Mouse (Mus musculus): ENCODE measurements at regions not wholly inside any gene's neighbourhood (a gene's known extent, or its start where the extent isn't known, plus 50 kb on each side); places are given as distances from the start of the nearest gene placed in this dataset.

DNA sequence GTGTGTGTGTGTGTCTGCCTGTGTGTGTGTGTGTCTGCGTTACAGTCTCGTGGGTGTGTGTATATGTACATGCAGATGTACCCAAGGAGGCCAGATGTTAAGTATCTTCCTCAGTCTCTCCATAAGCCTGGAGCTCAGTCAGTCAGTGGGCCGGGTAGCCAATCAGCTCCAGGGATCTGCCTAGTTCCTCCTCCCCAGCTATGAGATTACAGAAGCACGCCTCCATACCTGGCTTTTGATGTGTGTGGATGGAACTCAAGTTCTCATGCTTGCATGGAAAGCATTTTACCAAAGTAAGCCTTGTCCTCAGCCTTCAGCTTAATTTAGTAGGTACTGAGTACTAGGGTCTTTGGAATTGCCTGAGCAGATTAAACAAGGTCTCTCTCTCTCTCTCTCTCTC, 91.0 kb upstream of the Cadm1 start:
- Histone ChIP-seq H3K4me3 (no peak overlapping the region), H3K27ac (no peak overlapping the region)
- intact Hi-C loops (cut with DNase I), result no loop called here
- DNase-seq (ENCODE audit: extremely low spot score in 1 of 2, low spot score in 2 of 2), result no peak
- TF ChIP-seq CTCF (IDR thresholded peaks at IDR 0.05), result no peak

GRCm38 (mm10) chr9:47439506-47439905, 90.5 kb upstream of the Cadm1 start:
- Histone ChIP-seq H3K27ac (no peak overlapping the region), H3K4me3 (peak overlapping the region; percentile 2; the same call in 1 of the 2 replicates)
- intact Hi-C loops (cut with DNase I), result no loop called here
- no peak for TF ChIP-seq CTCF (IDR thresholded peaks at IDR 0.05)
- DNase-seq (ENCODE audit: extremely low spot score in 1 of 2, low spot score in 2 of 2), result no peak

DNA sequence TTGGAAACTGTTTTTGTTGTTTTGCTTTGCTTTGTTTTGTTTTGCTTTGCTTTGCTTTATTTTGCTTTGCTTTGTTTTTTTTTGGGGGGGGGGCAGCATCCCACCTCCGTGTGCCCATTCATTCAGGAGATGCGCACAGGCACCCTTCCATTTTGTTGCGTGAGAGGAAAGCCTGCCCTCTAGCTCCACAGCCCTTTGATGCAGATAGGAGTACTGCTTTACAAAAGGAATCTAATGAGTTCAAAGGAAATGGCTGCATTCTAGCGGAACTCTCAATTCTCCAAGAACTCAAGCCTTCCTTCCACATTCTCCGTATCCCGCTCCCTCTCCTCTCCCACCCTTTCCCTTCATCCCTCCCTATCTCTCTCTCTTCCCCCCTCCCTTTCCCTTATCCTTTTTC, 89.8 kb upstream of the Cadm1 start:
- TF ChIP-seq CTCF (IDR thresholded peaks at IDR 0.05), result peak; percentile 52
- intact Hi-C loops (cut with DNase I), result loop anchor here (10.0 kb wide), 1 partner anchor 255 kb away; no protein-coding TSS in a partner anchor
- no peak for DNase-seq (ENCODE audit: extremely low spot score in 1 of 2, low spot score in 2 of 2)
- Histone ChIP-seq H3K27ac (no peak overlapping the region), H3K4me3 (peak overlapping the region; percentile 2; the same call in 1 of the 2 replicates)

GRCm38 (mm10) chr9:47441155-47441554, 88.8 kb upstream of the Cadm1 start:
- no peak for TF ChIP-seq CTCF (IDR thresholded peaks at IDR 0.05)
- intact Hi-C loops (cut with DNase I), result loop anchor here (10.0 kb wide), 1 partner anchor 254 kb away; no protein-coding TSS in a partner anchor
- no peak for DNase-seq (ENCODE audit: extremely low spot score in 1 of 2, low spot score in 2 of 2)
- Histone ChIP-seq H3K4me3 (no peak overlapping the region), H3K27ac (no peak overlapping the region)

- intact Hi-C loops (cut with DNase I), result loop anchor here (2.0 to 10.0 kb wide), 2 partner anchors 85 to 251 kb away; no protein-coding TSS in a partner anchor
- no peak for DNase-seq (ENCODE audit: extremely low spot score in 1 of 2, low spot score in 2 of 2)
- no peak overlapping the region for H3K4me3 ChIP-seq
- H3K27ac ChIP-seq, result no peak overlapping the region
- no peak for TF ChIP-seq CTCF (IDR thresholded peaks at IDR 0.05)
These were observed 85.8 kb upstream of the Cadm1 start for GRCm38 (mm10) chr9:47444168-47444567.

DNA sequence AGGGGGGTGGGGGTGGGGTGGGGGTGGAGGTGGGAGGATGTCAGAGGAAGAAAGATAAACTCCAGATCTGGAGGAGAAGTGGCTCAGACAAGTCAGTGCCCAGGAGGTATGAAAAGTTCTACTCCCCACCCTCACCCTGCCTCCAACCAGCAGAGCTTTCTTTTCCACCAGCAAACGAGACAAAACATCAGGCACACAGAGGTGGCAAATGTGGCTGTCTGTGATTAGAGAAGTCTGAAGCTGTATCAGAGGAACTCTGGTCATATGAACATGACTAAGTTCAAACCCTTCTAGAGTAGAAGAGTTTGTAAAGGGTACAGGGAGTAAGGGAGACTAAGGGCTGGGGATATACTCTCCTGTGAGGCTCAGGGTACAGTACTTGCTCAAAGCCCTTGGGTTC, 85.2 kb upstream of the Cadm1 start:
- H3K4me3 ChIP-seq, result no peak overlapping the region
- intact Hi-C loops (cut with DNase I), result loop anchor here (2.0 to 10.0 kb wide), 2 partner anchors 84 to 250 kb away; no protein-coding TSS in a partner anchor

DNA sequence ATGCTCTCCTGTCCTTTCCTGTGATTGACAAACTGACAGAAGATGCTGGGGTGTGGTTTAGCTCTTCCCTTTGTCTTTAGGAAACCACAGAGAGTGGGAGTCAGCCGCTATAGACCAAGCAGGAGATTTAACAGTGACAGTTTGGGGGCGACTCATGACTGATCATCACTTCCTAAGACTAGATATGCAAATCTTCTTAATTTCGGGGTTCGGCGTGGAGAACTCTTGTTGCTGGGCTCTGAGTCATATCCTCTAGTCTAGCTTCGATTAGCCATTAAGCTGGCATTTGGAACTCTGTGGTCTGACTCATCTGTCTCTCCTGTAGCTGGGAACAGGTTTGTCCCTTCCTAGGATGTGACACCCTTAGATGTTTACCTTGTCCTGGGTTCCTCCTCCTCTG, 84.6 kb upstream of the Cadm1 start:
- H3K27ac ChIP-seq, result no peak overlapping the region
- intact Hi-C loops (cut with DNase I), result loop anchor here (2.0 to 10.0 kb wide), 2 partner anchors 83 to 249 kb away; no protein-coding TSS in a partner anchor
- DNase-seq (ENCODE audit: extremely low spot score in 1 of 2, low spot score in 2 of 2), result peak in 1 of 2 experiments; percentile 24
- H3K4me3 ChIP-seq, result no peak overlapping the region
- no peak for TF ChIP-seq CTCF (IDR thresholded peaks at IDR 0.05)

More for the DNA sequence above, 85.2 kb upstream of the Cadm1 start:
- no peak for TF ChIP-seq CTCF (IDR thresholded peaks at IDR 0.05)
- DNase-seq (ENCODE audit: extremely low spot score in 1 of 2, low spot score in 2 of 2), result no peak
- no peak overlapping the region for H3K27ac ChIP-seq

DNA sequence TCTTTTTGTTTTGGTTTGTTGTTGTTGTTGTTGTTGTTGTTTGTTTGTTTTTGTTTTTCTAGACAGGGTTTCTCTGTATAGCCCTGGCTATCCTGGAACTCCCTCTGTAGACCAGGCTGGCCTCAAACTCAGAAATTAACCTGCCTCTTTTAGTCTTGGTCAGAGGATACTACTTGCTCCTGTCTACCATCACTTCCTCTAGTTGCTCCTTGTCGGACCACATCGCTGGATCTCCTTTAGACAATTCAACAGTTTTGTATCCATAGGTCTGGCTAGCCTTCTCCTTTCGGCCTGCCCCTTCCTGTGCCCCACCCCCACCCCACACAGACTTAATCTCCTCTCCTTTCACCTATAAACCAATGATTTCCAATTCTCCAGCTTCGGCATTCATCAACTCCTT, 77.2 kb upstream of the Cadm1 start:
- no peak for DNase-seq (ENCODE audit: extremely low spot score in 1 of 2, low spot score in 2 of 2)
- intact Hi-C loops (cut with DNase I), result no loop called here
- H3K27ac ChIP-seq, result no peak overlapping the region
- TF ChIP-seq CTCF (IDR thresholded peaks at IDR 0.05), result no peak
- no peak overlapping the region for H3K4me3 ChIP-seq

- no peak for DNase-seq (ENCODE audit: extremely low spot score in 1 of 2, low spot score in 2 of 2)
- intact Hi-C loops (cut with DNase I), result no loop called here
- TF ChIP-seq CTCF (IDR thresholded peaks at IDR 0.05), result no peak
- H3K4me3 ChIP-seq, result no peak overlapping the region
- H3K27ac ChIP-seq, result no peak overlapping the region
These were observed 71.1 kb upstream of the Cadm1 start for GRCm38 (mm10) chr9:47458721-47459418.

DNA sequence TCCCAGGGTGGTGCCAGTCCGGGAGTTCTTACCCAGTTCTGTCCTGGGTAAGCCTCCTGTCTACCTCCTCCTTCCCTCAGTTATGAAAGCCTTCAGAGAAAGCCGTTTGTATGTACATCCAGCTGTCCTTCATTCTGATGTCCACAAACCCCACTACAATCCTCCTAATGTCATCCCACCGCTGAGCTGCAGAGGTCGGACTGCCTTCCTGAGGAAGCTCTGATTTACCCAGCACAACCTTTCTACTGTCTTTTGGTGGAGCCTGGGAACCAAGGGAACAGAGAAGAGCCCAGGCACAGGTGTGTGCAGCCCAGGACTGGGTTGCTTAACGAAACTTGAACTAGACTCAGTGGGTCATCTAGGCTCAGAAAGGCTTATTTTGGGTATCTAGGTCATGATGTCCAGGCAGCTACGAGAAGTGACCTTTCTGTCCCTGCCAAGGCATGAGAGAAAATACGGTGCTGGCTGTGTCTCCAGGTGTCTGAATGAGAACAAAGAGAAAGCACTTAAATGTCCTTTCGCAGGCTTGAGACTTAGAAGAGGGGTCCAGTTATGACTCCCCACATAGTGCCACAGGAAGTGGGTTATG, 70.4 kb upstream of the Cadm1 start:
- Histone ChIP-seq H3K27ac (no peak overlapping the region), H3K4me3 (no peak overlapping the region)
- no peak for DNase-seq (ENCODE audit: extremely low spot score in 1 of 2, low spot score in 2 of 2)
- TF ChIP-seq CTCF (IDR thresholded peaks at IDR 0.05), result no peak
- intact Hi-C loops (cut with DNase I), result no loop called here

DNA sequence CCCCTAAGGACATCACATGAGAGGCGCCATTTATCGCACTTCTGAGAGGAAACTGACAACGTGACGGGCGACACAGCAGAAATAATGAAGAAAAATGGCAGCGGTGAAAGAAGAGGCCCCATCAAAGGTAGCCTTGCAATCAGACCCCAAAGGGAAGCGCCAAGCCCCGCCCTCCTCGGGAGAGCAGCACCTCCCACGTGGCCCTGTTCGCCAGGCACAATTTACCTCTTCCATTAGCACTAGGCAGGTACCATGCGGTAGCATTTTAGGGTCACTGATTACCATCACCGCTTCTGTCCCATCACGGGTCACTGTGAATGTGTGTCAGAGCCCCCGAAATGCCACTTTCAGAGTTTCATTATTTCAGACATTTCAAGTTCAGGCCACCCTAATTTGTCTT, 69.7 kb upstream of the Cadm1 start:
- intact Hi-C loops (cut with DNase I), result no loop called here
- no peak for TF ChIP-seq CTCF (IDR thresholded peaks at IDR 0.05)
- Histone ChIP-seq H3K27ac (no peak overlapping the region), H3K4me3 (no peak overlapping the region)
- DNase-seq (ENCODE audit: extremely low spot score in 1 of 2, low spot score in 2 of 2), result no peak

DNA sequence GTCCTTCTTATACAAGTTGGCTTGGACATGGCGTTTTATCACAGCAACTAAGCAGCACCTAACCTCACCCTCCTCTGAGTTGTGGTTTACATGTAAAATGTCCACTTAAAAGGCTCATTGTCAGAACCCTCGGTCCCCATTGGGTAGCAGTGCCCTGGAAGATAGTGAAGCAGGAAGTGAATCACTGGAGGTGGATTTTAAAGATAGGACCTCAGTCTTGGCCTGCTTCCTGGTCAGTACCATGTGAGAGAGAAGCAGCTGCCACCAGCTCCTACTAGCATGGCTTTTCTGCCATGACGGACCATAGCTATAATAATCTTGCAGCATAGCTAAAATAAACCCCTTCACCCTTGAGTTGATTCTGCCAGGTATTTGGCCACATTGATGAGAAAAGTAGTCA, 68.1 kb upstream of the Cadm1 start:
- Histone ChIP-seq H3K4me3 (no peak overlapping the region), H3K27ac (no peak overlapping the region)
- DNase-seq (ENCODE audit: extremely low spot score in 1 of 2, low spot score in 2 of 2), result no peak
- TF ChIP-seq CTCF (IDR thresholded peaks at IDR 0.05), result no peak
- intact Hi-C loops (cut with DNase I), result no loop called here

All from left cerebral cortex, adult 2 months (tissue).